Mouse (Mus musculus): Measurements from ENCODE around the gene Trim11. TPM values are rescaled to one million over a fixed set of nuclear protein-coding genes. Genes with fewer than 3 reads are reported as not detected.
A peak's percentile ranks its signal among the peaks of the same experiment; 100 is the strongest.
"Not testable (repeated sequence)": the region's sequence is repeated elsewhere in the genome, so short reads cannot be mapped to it uniquely, and the experiment has no call there.

Trim11 gene
- total RNA-seq (2015) (22.2 and 26.7 TPM in 2 replicates), total RNA-seq (2017) (30.0 and 33.2 TPM in 2 replicates)

DNA sequence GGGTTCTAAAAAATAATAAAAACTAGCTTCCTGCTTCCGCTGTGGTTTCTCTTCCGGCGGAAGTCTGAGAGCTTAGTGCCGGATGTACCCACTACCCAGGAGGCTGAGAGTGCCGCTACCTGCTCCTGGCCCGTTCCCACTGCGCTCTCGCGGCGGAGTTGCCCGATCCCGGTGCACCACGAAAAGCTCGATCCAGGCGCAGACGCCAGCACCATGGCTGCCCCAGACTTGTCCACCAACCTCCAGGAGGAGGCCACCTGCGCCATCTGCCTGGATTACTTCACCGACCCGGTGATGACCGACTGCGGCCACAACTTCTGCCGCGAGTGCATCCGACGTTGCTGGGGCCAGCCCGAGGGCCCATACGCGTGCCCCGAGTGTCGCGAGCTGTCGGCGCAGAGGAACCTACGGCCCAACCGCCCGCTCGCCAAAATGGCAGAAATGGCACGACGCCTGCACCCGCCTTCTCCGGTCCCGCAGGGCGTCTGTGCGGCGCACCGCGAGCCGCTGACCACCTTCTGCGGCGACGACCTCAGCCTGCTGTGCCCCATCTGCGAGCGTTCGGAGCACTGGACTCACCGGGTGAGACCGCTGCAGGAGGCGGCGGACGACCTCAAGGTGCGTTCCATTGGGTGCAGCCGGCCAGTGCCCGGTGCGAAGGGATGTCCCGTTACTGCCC, at the start of gene Trim11:
Trim11 (plus strand) TSS at position 67 of the 679 bp plus-strand sequence.
- ATAC-seq (ENCODE audit: poor library complexity, severe bottlenecking), result peak; percentile 42

DNA sequence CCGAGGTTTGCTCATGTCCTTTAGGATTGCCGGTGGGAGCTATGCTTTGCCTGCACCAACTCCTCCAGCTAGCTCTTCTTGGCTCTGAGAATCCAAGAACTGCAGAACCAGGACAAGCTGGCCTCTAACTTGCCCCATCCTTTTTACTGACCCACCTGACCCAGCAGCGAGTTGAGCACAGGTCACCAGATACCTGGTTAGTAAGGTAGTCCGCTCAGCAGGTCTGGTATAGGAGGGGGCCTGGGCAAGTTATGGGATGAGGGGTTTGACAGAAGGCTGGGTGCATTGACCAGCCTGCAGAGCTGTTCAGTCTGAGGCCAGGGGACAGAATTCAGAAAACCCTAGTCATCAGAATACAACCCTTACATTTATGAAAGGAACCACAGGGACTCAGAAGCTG, 48.8 kb upstream of the Trim11 start:
- no peak for ATAC-seq (ENCODE audit: poor library complexity, severe bottlenecking)

DNA sequence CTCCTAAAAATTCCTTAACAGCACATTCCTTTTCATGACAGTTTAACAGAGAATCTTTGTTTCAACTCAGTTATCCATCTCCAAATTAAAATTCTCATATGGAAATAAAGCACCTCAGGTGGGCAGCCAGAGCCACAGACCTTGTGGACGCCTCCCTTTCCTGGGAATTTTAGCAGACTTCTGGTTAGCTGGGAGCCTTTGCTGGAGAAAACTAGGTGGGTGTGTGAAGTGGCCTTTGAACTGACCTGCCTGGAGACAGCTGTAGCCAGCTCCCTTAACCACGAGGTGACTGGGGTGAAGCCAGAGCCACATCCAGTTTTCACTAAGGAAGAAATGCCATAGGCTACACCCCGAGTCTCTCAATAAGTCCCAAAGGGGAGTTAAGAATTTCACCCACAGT, 48.3 kb upstream of the Trim11 start:
- ATAC-seq (ENCODE audit: poor library complexity, severe bottlenecking), result no peak

DNA sequence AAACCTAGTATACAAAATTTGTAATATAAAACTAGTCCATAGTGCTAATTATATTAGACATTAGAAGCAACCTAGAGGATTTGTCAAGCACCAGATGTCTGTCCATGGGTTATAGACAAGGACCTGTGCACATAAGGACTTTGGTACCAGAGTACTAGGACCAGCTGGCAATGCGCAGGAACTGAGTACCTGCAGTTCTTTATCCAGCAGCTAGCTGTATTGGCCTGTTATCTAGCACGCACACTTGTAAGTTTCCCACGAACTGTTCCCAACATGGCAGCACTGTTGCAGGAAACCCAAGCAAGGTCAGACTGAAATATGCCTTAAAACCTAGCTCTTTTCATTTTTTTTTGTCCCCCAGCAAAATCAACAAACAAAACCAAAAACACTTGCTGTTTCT, 47.6 kb upstream of the Trim11 start:
- ATAC-seq (ENCODE audit: poor library complexity, severe bottlenecking), result no peak

DNA sequence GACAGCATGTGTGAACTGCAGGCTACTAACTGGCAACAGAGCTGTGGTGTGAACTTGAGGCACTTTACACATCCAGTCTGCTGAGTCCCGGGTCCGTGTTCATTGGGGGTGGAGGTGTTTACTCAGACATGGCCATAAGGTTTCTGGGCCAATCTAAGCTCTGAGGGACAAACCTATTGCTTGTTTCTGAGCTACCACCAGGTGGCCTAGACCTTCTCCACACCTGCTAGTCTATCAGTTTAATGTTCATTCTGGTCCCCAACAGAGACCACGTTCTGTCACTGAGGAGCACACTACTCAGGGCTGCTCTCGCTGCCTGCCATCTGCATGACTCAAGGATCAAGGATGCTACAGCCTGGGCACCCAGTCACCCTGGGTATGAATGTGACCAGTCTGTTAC, 46.3 kb upstream of the Trim11 start:
- ATAC-seq (ENCODE audit: poor library complexity, severe bottlenecking), result no peak

DNA sequence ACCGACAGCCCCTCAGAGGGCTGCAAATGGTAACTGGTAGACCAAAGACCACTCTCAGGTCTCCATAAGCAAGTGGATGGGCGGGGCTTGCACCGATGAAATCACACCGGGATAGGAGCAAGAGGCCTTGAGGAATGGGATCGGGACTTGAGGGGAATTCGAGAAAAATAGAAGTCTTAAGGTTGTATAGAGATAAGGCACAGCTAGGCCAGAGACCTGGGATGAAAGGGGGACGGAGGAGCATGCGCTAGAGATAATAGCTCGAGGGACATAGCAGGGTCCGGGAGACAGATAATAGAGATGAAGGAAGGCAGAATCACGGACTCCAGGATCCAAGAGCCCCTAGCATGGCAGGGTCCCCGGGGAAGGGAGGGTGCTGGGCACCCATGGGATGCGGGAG, 40.0 kb upstream of the Trim11 start:
- ATAC-seq (ENCODE audit: poor library complexity, severe bottlenecking), result no peak

DNA sequence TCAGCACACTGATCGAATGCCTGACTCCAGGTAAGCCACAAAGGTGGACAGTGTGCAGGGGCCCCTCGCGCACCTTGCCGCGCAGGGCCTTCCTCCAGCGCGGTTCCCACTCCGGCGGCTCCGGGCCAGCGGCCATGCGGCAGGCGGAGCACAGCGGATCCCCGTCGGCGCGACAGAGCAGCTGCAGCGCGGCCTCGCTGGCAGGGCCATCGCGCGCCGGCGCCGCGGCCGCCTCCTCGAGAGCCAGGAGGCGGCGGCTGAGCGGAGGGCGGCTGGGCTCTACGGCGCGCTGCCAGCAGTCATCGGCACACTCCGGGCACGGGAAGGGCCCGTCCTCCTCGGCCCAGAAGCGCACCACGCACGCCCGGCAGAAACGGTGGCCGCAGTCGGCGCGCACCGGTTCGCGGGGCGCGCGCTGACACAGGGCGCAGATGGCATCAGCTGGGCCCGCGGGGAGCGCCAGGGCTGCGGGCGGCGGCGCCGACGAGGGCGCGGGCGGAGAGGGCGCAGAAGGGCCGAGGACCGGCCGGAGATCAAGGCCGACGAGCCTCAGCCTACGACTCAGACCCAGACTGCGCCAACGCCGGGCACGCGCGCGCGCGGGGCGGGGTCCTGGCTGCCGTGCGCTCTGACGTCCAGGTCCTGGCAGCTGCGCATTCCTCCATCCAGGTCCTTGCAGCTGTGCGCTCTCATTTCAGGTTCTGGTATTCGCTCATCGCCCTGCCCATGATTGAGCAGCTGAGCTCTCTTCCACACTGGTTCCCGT, 39.4 kb upstream of the Trim11 start, which contains the start of gene Rnf187:
Rnf187 (minus strand) TSS at position 595 of the 766 bp plus-strand sequence.
- peak; percentile 98 for ATAC-seq (ENCODE audit: poor library complexity, severe bottlenecking)

DNA sequence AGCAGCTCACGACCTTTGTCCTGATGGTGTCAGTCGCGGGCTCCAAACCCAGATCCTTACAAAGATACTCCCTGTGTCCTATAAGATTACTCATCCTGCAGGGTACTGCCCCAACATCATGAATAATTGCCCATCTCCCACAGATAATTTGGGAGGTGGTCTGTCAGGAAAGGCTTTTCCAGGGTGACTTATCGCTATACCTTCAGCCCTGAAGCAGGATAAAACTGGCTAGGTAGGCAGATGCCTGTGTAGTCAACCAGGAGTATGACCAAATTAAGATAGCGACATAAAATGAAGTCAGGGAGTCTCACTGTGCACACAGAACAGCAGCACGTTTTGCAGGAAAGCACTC, 38.8 kb upstream of the Trim11 start:
- ATAC-seq (ENCODE audit: poor library complexity, severe bottlenecking), result no peak

DNA sequence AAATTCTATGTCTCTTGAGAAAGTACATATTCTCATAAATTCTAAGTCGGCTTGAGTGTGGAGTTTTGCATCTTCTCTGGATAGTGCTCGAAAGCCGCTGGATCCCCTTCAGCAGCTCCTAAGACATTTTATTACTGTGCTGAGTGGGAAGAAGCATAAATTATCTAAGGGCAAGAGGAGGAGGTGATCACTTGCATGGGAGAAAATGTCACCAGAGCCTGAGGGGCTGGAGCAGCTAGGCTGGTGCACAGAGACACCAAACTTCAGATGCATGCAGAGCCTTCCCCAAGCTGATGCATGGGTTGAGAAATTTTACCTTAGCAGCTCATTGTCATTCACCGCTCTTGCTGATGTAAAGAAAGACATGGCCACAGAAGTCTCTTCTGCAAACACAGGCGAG, 33.8 kb upstream of the Trim11 start:
- ATAC-seq (ENCODE audit: poor library complexity, severe bottlenecking), result no peak

DNA sequence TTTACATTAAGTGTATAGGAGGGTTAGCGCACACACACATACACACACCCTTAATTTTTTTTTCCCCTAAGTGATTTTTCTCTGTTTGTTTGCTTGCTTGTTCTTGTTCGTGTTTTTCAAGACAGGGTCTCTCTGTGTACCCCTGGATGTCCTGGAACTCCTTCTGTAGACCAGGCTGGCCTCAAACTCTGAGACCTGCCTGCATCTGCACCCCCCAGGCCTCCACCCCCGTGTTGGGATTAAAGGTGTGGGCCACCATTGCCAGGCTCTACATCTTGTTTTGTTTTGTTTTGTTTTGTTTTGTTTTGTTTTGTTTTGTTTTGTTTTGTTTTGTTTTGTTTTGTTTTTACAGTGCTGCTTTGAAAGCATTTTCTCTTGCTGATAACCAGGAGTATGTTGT, 30.6 kb upstream of the Trim11 start:
- no peak for ATAC-seq (ENCODE audit: poor library complexity, severe bottlenecking)

DNA sequence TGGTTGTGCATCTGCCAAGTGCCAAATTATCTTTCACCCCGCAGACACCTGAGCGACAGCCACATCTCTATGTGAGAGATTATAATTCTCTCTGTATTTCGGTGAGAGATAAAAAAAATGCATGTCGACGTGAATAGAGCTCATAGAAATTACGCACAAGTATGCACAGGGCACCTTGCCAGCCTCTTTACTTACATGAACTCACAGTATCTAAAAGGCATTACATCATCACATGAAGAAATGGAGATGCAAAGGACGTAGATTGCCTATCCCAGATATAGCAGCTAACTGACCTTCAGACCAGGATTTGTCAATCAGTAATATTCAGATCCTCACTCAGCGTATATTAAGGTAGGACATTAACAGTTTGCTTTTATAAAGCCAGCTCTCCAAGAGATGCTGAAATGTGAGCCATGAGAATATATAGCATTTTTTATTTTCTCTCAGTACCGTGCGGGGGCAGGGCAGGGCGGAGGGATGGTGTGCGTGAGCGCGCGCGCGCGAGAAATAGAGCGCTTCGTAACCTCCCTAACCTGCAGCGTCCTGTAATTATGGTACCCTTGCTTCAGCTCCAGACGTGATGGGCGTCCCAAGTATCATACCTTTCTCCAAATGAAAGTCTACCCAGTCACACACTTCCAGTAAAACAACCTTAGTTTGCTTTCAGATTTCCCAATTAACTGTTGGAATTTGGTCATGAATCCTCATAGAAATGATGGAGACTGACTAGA, 29.9 kb upstream of the Trim11 start:
- ATAC-seq (ENCODE audit: poor library complexity, severe bottlenecking), result peak; percentile 27; the same call in 1 of the 2 replicates

DNA sequence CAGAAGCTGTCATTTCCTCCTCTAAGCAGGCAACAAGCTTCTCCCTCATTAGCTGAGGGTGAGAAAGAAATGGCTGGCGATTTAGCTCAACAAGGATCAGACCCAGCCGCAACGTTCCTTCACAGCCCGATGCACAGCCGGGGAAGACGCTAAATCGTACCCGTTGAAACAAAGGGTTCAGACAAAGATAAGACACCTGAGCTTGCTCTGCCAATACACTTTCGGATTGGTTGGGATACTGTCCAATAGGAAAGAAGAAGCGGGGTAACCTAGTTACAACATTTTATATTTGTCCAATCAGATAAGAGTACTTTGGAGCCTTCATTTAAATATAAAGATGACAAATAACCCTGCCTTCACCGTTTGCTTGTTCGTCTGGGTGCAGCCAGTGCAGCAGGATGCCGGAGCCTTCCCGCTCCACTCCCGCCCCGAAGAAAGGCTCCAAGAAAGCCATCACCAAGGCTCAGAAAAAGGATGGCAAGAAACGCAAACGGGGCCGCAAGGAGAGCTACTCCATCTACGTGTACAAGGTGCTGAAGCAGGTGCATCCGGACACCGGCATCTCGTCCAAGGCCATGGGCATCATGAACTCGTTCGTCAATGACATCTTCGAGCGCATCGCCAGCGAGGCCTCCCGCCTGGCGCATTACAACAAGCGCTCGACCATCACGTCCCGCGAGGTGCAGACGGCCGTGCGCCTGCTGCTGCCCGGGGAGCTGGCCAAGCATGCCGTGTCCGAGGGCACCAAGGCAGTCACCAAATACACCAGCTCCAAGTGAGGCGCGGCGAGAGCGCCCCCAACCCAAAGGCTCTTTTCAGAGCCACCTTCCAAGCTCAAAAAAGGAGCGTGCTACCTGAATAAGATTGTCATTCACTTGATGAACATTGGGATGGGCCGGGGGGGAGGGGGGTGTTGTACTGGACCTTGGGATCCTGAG, 29.1 kb upstream of the Trim11 start, which contains the start of gene Hist3h2ba:
Hist3h2ba (plus strand) TSS at position 379 of the 938 bp plus-strand sequence.
- peak; percentile 75 for ATAC-seq (ENCODE audit: poor library complexity, severe bottlenecking)

DNA sequence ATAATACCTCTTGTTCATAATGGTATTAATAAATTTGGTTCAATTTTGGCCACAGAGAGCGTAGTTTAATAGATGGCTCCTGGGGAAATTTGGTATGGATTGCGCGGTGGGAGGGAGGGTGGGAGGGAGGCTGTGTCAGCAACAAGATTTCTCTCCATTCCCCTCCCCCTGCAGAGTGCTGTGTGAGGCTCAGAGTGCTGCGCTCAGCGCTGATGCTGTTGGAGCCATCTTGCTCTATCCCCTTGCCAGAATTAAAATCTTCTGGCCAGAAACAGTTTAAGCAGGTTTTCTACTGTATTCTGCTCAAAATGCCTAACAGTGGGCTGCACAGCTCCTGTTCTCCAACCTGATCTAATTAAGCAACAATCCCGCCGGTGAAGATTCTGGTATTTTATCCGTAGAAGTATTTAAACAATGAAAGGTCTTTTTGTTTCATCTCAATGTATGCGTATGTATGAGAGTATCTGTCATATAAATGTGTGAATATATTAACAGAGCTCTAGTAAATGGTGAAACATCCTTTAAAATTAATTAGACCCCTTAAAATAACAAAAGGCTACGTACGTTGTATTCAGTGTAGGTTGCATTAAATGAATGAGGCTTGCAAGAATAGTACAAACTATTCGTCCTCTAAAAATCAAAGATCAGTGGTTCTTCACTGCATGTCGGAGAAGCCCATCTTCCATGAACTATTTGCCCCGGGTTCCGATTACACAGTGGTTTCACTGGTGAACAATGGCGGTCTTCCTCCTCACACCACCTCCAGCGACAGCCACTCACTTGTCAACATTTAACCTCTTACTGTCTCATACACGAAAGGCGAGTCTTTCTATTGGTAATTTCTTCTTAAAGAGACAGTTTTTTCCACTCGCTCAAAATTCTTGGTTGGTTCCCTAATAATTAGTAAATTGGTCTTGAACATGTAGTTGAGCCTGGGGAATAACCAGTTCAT, 28.1 kb upstream of the Trim11 start:
- ATAC-seq (ENCODE audit: poor library complexity, severe bottlenecking), result no peak

DNA sequence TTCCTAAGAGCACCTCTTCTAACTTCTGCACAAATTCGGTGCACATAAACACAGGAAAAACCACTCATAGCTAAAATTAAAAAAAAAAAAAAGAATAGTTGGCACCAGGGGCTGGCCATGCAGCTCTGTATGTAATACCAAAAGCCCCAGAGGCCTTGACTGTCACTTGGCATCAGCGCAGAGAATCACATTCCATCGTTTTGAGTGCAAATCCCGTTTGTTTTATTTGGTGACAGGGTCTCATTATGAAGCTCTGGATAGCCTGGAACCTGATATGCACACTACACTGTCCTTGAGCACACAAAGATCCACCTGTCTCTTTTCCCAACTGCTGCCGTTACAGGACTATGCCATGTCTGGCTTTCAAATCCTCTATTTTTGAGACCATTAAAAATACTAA, 26.7 kb upstream of the Trim11 start:
- no peak for ATAC-seq (ENCODE audit: poor library complexity, severe bottlenecking)

DNA sequence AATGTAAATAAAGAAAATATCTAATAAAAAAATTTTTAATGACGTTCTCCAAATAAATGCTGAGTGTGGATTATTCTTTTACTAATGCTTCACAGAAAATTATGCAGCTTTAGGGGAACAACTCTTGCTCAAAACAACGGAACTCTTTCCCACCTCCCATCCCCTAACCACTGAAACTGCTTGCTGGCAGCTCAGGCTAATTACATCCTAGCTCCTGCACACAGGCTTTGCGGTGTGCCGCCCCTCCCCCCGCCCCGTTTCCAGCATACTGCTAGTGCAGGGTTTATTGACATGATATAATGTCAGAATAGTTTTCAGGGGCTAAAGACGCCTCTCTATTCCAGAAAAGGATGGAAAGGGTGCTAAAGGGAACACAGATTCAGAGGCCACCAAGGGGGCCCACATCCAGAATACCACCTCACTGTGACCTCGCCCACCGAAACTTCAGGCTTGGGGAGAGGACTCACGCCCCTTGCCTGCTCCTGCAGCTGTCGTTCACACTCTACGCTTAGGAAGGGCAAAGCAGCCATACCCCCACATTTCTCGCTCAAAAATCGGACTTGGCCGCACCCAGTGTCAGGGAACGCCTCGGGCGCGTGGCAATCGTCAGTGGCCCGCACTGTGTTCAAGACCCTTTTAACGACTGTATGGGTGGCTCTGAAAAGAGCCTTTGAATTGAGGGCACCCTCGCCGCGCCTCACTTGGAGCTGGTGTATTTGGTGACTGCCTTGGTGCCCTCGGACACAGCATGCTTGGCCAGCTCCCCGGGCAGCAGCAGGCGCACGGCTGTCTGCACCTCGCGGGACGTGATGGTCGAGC, 24.3 kb upstream of the Trim11 start:
- 0 out of 2 replicates have a peak, but pooled peaks have one; percentile 8 for ATAC-seq (ENCODE audit: poor library complexity, severe bottlenecking)

DNA sequence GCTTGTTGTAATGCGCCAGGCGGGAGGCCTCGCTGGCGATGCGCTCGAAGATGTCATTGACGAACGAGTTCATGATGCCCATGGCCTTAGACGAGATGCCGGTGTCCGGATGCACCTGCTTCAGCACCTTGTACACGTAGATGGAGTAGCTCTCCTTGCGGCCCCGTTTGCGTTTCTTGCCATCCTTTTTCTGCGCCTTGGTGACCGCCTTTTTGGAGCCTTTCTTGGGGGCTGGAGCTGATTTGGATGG, 23.8 kb upstream of the Trim11 start:
- not testable (repeated sequence) for ATAC-seq (ENCODE audit: poor library complexity, severe bottlenecking)

DNA sequence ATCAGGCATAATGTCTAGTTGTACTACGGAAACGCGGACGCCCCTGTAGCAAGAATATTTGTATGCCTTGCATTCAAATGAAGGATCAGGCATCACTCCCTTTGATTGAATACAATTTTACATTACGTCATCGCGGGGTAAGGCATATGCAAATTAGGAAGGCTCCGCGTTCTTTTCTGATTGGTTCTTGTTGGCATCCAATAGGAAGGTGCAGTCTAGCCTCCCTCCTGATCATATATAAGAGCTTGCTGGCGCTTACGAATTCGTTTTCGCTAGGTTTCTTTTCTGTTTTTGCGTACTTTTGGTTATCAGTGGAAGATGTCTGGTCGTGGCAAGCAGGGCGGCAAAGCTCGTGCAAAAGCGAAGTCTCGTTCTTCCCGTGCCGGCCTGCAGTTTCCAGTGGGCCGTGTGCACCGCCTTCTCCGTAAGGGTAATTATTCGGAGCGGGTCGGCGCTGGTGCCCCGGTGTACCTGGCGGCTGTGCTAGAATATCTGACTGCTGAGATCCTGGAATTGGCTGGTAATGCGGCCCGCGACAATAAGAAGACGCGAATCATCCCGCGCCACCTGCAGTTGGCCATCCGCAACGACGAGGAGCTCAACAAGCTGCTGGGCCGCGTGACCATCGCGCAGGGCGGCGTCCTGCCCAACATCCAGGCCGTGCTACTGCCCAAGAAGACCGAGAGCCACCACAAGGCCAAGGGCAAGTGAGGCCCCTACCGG, 23.3 kb upstream of the Trim11 start, which contains the start of the genes Hist3h2a and Trim17:
Hist3h2a (plus strand) TSS at position 266 of the 723 bp plus-strand sequence.
Trim17 (plus strand) TSS at position 266 of the 723 bp plus-strand sequence.
- ATAC-seq (ENCODE audit: poor library complexity, severe bottlenecking), result peak; percentile 75

Data from megakaryocyte, adult 5-6 weeks (primary cell).